Mouse (Mus musculus) cerebellum, adult (tissue): ENCODE measurements at regions not wholly inside any gene's neighbourhood (a gene's known extent, or its start where the extent isn't known, plus 50 kb on each side); places are given as distances from the start of the nearest gene placed in this dataset.
A peak's percentile ranks its signal among the peaks of the same experiment; 100 is the strongest.

Source experiments
- ATAC-seq: cut with Nextera tagmentation; 2 replicates; pipeline ENCODE4 v1.9.2; 2017; ENCODE audit warnings: mild to moderate bottlenecking, moderate library complexity, mixed read lengths; ENCODE audit not compliant: insufficient number of reproducible peaks, low FRiP score, low TSS enrichment

DNA sequence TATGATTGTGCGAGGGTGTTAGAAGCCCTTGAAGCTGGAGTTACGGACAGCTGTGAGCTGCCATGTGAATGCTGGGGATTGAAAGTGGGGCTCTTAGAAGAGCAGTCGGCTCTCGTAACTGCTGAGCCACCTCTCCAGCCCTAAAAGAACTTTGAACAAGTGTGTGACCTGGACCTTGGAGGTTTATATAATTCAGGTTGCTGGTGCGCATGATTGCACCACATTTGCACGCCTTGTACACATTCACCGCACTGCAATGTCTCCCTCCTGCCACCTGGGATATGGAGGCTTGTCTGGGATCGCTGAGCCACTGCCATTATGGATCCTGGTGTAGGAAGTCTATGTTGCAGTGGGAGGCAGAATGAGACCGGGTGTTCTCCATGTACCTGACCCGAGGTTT lies 73.6 kb upstream of the Sox4 start:
- no peak for ATAC-seq

DNA sequence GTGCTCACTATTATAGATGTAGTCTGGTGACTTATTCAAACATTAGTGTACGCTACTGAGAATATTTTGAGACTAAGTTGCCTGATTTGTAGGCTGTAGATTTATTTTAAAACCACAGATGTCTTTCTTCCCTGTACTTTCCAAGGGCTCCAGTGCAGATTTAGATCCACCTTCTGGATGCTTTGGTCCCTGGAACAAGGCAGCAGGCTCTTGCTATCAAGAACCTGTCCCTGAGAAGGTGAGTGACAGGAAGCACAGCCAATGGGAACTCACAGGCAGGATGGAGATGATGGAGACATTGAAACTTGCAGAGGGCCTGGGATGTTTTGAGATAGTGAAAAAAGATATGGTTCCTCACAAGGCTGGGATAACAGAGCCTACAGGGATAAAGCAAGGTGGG lies 70.0 kb upstream of the Sox4 start:
- no peak for ATAC-seq

DNA sequence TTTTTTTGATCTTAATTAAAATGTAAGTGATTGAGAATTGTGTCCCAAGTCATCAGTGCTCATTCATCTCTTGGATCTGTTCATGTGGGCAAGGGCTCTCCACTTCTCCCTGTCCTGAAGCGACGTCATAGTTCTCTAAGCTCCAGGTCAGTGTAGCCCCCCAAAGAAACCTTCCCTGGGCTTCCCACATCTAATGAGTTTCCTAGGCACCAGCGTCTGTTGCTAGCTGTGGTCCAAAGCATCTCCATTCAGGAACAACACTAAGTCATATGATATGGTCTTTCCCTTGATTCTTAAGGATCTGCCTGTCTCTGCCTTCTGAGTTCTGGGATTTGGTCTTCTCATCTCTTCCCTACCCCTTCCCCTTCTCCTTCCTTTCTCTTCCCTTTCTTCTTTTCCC lies 66.3 kb upstream of the Sox4 start:
- no peak for ATAC-seq

DNA sequence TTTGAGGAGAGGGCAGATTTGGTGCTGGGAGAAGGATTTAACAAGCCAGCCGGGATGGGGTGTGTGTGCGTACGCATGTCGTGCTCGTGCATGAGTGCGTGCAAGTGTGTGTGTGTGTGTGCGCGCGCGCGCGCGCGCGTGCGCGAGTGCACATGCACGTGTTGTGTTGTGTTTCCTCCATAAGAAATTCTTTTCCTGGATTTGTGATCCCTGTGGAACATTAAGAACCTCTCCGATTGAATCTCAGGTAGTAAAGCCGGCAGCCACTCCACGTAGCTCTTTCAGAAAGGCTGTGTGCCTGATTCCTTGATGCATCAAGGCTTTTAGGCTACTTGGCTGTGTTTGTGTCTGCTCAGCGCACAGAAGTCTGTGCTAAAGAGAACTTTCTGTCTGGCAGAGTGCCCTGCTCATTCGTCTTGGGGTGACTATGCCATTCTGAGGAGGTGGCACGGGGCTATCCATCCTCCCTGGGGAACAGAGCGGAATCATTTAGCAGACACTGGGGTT lies 62.7 kb upstream of the Sox4 start:
- peak; percentile 58 for ATAC-seq

DNA sequence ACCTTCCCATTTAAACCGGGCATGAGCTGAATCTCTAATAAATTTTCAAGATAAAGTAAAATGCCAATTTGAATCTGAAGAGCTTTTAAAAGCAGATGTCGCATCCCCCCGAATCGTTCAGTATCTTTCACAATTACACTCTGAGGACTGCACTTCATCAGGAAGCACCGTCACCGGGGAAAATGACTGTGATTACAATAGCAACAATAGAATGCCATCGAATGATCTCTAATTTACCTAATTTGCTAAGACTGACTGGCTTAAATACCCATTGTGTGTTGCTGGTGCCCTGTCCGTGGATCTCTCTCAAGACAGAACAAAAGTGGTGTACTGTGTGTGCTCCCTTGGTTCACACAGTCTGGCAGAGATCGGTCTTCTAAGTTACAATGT lies 62.1 kb upstream of the Sox4 start:
- no peak for ATAC-seq

DNA sequence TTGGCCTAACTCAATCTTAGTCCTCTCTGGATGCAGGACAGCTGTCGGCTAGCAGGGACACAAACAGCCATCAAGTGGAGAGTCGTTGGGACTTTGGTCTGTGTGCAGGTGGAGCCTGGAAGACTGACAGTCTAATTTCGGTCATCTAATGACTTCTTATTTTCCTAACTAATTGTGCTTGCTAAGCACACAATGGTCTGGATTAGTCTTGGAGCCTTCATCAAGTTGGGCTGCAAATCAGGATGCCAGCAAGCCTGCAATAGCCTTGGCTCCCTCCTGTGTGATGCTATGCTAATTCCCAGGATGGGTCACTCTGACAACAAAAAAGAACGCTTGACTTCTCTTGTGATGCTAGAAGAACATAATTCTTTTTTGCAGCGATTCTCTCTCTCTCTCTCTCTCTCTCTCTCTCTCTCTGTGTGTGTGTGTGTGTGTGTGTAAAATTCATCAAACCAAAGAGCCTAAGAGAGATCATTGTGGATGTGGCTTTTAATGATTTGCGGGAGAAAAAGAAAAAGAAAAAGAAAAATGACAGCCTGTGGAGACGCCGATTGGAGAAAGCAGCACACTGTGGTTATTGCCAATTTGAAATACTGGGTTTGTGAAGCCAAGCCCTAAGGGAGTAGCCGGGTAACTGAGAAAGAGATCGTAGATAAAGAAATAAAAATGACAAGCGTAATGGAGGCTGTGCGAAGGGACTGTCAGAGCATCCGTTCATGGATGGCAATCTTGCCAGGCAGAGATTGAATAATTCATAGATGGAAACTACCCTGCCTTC lies 61.5 kb upstream of the Sox4 start:
- ATAC-seq, result peak; percentile 60

DNA sequence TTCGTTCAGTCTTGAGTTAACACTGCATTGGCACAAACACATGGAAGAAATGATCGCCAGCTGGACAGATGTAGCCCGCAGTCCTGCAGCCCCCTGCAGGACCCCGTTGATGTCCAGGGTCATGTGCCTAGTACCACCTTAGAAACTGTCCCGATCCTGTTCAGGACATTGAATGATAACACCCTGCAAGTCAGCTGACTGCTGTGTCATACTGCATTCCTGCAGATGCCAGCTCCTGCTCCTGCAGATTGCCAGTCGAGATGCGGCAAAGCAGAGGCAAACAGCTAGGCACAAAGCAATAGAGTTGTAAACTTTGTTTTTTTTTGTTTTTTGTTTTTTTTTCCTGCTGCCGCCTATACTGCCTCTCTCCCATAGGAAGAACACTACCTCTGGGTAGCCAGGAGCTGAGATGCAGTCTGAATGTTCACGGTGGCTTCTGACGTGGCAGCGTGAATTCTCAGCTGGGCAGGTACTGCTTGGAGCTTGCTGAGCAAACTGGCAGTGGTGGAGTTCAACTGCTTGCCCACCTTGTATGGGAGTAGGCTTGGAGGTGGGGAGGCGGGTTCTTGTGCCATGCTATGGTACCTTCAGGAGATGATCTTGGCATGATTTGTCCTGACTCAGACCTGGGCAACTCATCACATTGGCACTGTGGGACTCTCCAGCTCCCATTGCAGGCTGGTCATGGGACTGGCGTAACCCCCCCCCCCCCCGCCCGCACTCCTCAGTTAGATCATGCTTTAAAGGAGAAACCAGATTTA lies 60.7 kb upstream of the Sox4 start:
- ATAC-seq, result peak; percentile 69

DNA sequence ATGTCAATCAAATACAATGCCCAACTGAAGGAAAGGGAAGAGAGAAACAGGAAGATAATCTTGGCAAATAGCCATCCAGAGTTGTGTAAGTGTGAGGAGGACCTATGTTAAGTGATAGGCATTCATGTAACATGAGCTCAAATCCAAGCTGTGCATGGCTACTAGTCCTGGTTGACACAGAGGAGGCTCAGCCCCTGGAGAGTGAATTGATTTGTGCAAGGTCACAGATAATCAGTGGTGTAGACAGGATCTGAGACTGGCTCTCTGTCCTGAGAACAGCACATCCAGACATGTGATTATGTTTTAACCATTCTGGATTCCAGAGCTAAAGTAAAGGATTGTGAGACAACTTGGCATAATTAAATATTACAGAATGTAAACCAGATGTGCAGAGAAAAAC lies 53.0 kb upstream of the Sox4 start:
- ATAC-seq, result no peak
